Mouse (Mus musculus) midbrain, embryonic 13.5 days (tissue): ENCODE measurements around the gene Pex11a. TPM values are rescaled to one million over a fixed set of nuclear protein-coding genes. Genes with fewer than 3 reads are reported as not detected.

Experiments used
- ATAC-seq: fragments of 200-750 bp; cut with Nextera tagmentation; 2 replicates; pipeline ENCODE4 v1.8.0; 2017; ENCODE audit warnings: mild to moderate bottlenecking, moderate TSS enrichment, moderate library complexity
- H3K27ac ChIP-seq: fragments of 300-500 bp; sonication (generic); 2 replicates; pipeline ENCODE4 v1.5.1; 2015; ENCODE audit warnings: inconsistent platforms, mild to moderate bottlenecking, moderate library complexity
- H3K27me3 ChIP-seq: fragments of 300-500 bp; sonication (generic); 2 replicates; pipeline ENCODE4 v1.6.1; 2015; ENCODE audit warnings: mild to moderate bottlenecking, inconsistent platforms
- H3K36me3 ChIP-seq: fragments of 300-500 bp; sonication (generic); 2 replicates; pipeline ENCODE4 v1.6.1; 2015; ENCODE audit warnings: mild to moderate bottlenecking, inconsistent platforms
- H3K4me1 ChIP-seq: fragments of 300-500 bp; sonication (generic); replicated peaks from 2 replicates; pipeline ENCODE4 v1.6.1; 2015; ENCODE audit warnings: inconsistent platforms
- H3K4me2 ChIP-seq: fragments of 300-500 bp; sonication (generic); replicated peaks from 2 replicates; pipeline ENCODE4 v1.6.1; 2015; ENCODE audit warnings: moderate library complexity, mild to moderate bottlenecking, inconsistent platforms
- H3K4me3 ChIP-seq: fragments of 300-500 bp; sonication (generic); replicated peaks from 2 replicates; pipeline ENCODE4 v1.5.1; 2015; ENCODE audit warnings: mild to moderate bottlenecking, inconsistent platforms
- H3K9ac ChIP-seq: fragments of 300-500 bp; sonication (generic); replicated peaks from 2 replicates; pipeline ENCODE4 v1.6.1; 2015; ENCODE audit warnings: mild to moderate bottlenecking, inconsistent platforms
- H3K9me3 ChIP-seq: fragments of 300-500 bp; sonication (generic); 2 replicates; pipeline ENCODE4 v1.6.1; 2016; ENCODE audit warnings: mild to moderate bottlenecking, inconsistent platforms
- WGBS: fragments of 180-500 bp; shearing (Covaris S2); methylation state at CpG from one replicate; pipeline ENCODE4 v1.1.7; 2015; 5-methylcytosine and 5-hydroxymethylcytosine counted together
- polyA plus RNA-seq: library from polyadenylated mRNA; unstranded; fragments of >200 nt; fragmentation: Nextera tagmentation; extraction: Ambion mirVana; gene quantifications from 2 replicates; pipeline ENCODE4 v1.2.1, GENCODE M21; 2015

Pex11a gene
- polyA plus RNA-seq, 1 experiment from 2014 or later: 13.7 TPM

- H3K9ac ChIP-seq: no peak overlapping the region
- peaks cover 43% of the 10 kb centered on the region for H3K36me3 ChIP-seq
- H3K4me3 ChIP-seq: no peak overlapping the region
- ATAC-seq: no peak
- no peak overlapping the region for H3K27ac ChIP-seq
- H3K4me1 ChIP-seq: peaks cover 6% of the 10 kb centered on the region
- WGBS: 91% methylated on average over 5 of the region's 5 CpGs
- no peaks in the 10 kb centered on the region for H3K9me3 ChIP-seq
- H3K4me2 ChIP-seq: no peak overlapping the region
- H3K27me3 ChIP-seq: peaks cover 4% of the 10 kb centered on the region; the same call in 1 of the 2 replicates
Observed at GRCm38 (mm10) chr7:79705210-79705609, 37.7 kb downstream of the Pex11a start.

GRCm38 (mm10) chr7:79702755-79703154 lies 40.2 kb downstream of the Pex11a start:
- 82% methylated on average over 16 of the region's 16 CpGs for WGBS
- Histone ChIP-seq H3K36me3 (peaks cover 65% of the 10 kb centered on the region), H3K4me1 (no peaks in the 10 kb centered on the region), H3K4me2 (no peak overlapping the region), H3K4me3 (no peak overlapping the region), H3K9me3 (no peaks in the 10 kb centered on the region), H3K9ac (no peak overlapping the region), H3K27me3 (no peaks in the 10 kb centered on the region), H3K27ac (no peak overlapping the region)
- no peak for ATAC-seq

GRCm38 (mm10) chr7:79696495-79696894 lies 46.4 kb downstream of the Pex11a start:
- Histone ChIP-seq H3K27ac (no peak overlapping the region), H3K4me3 (no peak overlapping the region), H3K36me3 (peaks cover 81% of the 10 kb centered on the region), H3K4me2 (no peak overlapping the region), H3K27me3 (no peaks in the 10 kb centered on the region), H3K9me3 (no peaks in the 10 kb centered on the region), H3K4me1 (no peaks in the 10 kb centered on the region), H3K9ac (no peak overlapping the region)
- ATAC-seq: no peak
- 87% methylated on average over 8 of the region's 8 CpGs for WGBS

Other genes starting within 250 kb of the Pex11a start
- gene Rhcg, start 125.5 kb downstream of the Pex11a start, polyA plus RNA-seq: 2.1 and 2.5 TPM in 2 replicates
- gene Ticrr, start 82.9 kb downstream of the Pex11a start, polyA plus RNA-seq: 3.4 and 4.9 TPM in 2 replicates
- gene Kif7, start 27.4 kb downstream of the Pex11a start, polyA plus RNA-seq: 2.2 and 3.0 TPM in 2 replicates
- not detected in 2 replicates for gene Plin1, start 10.2 kb downstream of the Pex11a start, polyA plus RNA-seq
- gene Wdr93, start within 50 bp of the Pex11a start, polyA plus RNA-seq: 0.08 and 0.27 TPM in 2 replicates
- gene Mesp1, start 50.7 kb upstream of the Pex11a start, polyA plus RNA-seq: not detected in 2 replicates
- gene Mesp2, start 67.6 kb upstream of the Pex11a start, polyA plus RNA-seq: 0.57 and 0.65 TPM in 2 replicates
- gene Anpep, start 117.9 kb upstream of the Pex11a start, polyA plus RNA-seq: 1.9 and 2.1 TPM in 2 replicates
- gene Ap3s2, start 177.5 kb upstream of the Pex11a start, polyA plus RNA-seq: 51.8 and 53.4 TPM in 2 replicates
- gene Arpin, start 192.2 kb upstream of the Pex11a start, polyA plus RNA-seq: 18.4 and 18.7 TPM in 2 replicates